Mouse (Mus musculus): ENCODE measurements around the gene Gnaq. TPM values are rescaled to one million over a fixed set of nuclear protein-coding genes. Genes with fewer than 3 reads are reported as not detected.

The Gnaq gene
- polyA plus RNA-seq, 1 experiment: 54.4 TPM

DNA sequence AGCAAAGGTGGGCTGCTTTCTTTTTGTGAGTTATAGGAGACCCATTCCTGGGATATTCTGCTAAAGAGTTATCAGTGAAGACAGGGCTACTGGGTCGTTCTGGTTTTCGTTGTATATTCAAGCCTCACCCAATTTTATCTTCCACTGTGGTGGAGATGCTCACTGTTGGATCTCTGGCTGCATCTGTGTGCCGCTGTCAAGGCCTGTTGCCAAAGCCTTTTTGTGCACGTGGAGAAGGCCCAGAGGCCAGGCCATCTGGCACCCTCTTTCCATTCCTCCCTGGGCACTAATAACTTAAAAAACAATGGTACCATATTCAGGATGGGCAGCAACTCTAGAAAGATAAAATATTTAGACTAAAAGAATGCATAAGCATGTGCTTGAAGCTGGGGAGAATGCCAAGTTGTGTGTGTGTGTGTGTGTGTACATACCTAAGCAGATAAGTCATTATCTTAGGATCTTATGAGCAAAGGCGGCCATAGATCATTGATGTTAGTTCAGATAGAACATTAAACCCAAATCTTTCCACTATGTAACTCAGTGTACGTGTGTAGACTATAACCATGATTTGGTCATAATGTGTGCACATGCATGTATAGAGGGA, 257.7 kb downstream of the Gnaq start:
- Histone ChIP-seq H3K27ac (ENCODE audit: insufficient read depth, low read length) (no peak overlapping the region), H3K4me1 (ENCODE audit: control insufficient read depth, insufficient read depth, low read length) (peaks cover 7% of the 10 kb centered on the region; the same call in 1 of the 2 replicates), H3K4me3 (ENCODE audit: insufficient read depth, low read length) (no peak overlapping the region)
- no peak for TF ChIP-seq POLR2A (IDR thresholded peaks at IDR 0.05; ENCODE audit: low read depth, low read length)
- TF ChIP-seq CTCF (IDR thresholded peaks at IDR 0.05; ENCODE audit: borderline replicate concordance, insufficient read depth, low read length): no peak

DNA sequence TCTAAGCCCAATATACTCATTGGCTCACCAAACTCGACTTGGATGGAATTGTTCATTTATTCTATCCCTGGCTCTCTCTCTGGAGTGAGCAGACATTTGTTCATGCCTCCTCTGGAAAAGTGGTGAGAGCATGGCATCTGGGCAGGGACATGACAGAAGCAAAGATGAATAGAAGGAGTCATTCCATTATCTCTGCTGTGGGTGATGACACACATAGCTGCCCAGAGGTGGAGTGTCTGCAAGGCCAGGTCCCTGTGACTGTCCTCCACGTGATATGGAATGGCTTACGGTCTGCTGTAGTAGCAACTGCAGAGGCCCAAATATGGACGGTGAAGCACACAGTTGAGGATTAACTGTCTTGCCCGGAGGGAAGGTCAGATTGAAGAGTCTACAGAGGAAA, 261.8 kb downstream of the Gnaq start:
- H3K27ac ChIP-seq (ENCODE audit: insufficient read depth, low read length): no peak overlapping the region
- H3K4me3 ChIP-seq (ENCODE audit: insufficient read depth, low read length): no peak overlapping the region
- peaks cover 2% of the 10 kb centered on the region; the same call in 1 of the 2 replicates for H3K4me1 ChIP-seq (ENCODE audit: control insufficient read depth, insufficient read depth, low read length)
- TF ChIP-seq CTCF (IDR thresholded peaks at IDR 0.05; ENCODE audit: borderline replicate concordance, insufficient read depth, low read length) (no peak), POLR2A (IDR thresholded peaks at IDR 0.05; ENCODE audit: low read depth, low read length) (no peak)

DNA sequence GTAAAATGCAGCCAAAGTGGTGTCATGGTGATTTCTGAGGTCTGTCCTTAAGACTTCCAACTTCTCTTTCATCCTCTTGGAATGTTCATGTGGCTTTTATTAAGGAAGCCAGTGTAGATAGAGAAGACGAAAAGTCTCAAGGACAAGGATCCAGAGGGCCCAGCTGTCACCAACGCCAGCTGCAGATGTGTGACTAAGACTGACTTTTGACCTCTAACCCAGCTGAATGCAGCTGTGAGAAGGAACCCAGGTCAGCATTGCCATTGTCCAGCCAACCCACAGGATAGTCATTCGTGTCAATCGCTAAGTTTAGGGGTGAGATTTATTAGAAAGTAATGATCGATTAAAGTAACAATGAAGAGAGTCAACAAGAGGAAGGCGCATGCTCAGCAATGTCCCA, 270.5 kb downstream of the Gnaq start:
- no peak for TF ChIP-seq CTCF (IDR thresholded peaks at IDR 0.05; ENCODE audit: borderline replicate concordance, insufficient read depth, low read length)
- no peak for TF ChIP-seq POLR2A (IDR thresholded peaks at IDR 0.05; ENCODE audit: low read depth, low read length)
- Histone ChIP-seq H3K27ac (ENCODE audit: insufficient read depth, low read length) (no peak overlapping the region), H3K4me1 (ENCODE audit: control insufficient read depth, insufficient read depth, low read length) (no peaks in the 10 kb centered on the region), H3K4me3 (ENCODE audit: insufficient read depth, low read length) (no peak overlapping the region)

DNA sequence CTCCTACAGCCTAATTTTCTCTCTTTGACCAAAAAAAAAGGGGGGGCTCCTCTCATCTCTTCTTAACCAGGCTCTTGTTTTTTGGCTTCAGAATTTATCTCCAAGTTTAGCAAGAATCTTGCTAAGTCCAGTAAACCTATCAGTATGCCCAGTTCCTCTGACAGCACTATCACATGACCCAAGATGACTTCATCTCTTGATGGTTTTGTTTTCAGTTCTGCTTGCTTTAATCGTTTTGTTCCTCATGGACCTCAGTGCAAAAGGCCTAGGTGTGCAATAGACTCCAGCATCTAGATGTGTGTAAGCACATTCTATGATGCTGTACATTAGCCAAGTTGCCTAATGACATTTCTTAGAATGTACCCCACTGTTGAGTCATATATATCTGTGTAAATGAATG, 275.1 kb downstream of the Gnaq start:
- H3K4me3 ChIP-seq (ENCODE audit: insufficient read depth, low read length): no peak overlapping the region
- H3K4me1 ChIP-seq (ENCODE audit: control insufficient read depth, insufficient read depth, low read length): no peaks in the 10 kb centered on the region
- TF ChIP-seq POLR2A (IDR thresholded peaks at IDR 0.05; ENCODE audit: low read depth, low read length) (no peak), CTCF (IDR thresholded peaks at IDR 0.05; ENCODE audit: borderline replicate concordance, insufficient read depth, low read length) (no peak)
- H3K27ac ChIP-seq (ENCODE audit: insufficient read depth, low read length): no peak overlapping the region

DNA sequence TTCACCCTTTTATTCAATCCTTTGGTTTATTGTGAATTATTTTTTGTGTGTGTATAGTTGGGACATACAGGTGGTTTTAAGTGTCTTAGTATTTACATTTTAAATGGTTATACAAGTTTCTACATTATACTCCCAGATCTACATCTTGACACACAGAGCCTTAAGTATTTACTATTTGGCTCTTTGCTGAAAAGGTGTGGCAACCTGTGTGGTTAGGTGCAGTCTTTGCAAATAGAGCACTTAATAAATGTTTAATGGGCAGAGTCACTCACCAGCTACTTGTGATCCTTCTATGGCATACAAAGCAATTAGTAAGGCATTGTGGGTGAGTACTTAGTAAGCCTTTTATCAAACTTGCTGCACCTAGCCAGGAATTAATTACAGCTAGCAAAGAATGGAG, 278.7 kb downstream of the Gnaq start:
- H3K4me3 ChIP-seq (ENCODE audit: insufficient read depth, low read length): no peak overlapping the region
- TF ChIP-seq POLR2A (IDR thresholded peaks at IDR 0.05; ENCODE audit: low read depth, low read length): no peak
- TF ChIP-seq CTCF (IDR thresholded peaks at IDR 0.05; ENCODE audit: borderline replicate concordance, insufficient read depth, low read length): no peak

DNA sequence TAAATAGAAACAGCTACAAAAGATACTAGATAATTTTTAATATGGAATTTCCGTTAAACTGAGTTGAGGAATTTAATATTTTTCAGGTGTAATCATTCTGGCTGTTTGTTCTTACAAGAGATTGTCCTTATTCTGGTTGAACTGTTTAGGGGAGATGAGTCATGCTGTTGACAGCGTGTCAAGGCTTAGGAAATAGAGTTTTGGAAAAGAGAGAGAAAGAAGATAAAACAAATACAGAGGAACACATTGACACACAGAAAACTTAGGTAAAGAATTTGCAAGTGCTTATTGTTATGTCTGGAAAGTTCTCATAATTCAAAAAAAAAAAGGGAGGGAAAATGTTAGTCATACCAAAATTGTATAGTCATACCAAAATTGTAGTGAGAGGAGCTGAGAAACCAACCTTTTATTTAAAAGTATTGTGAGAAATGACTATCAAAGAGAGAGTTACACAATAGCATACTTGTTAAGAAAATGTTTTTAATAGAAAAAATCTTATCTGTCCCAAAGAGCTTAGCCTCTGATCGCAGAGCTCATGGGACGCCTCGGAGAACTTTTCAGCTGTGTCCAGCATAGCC, 285.5 kb downstream of the Gnaq start:
- H3K4me1 ChIP-seq (ENCODE audit: control insufficient read depth, insufficient read depth, low read length): peaks cover 6% of the 10 kb centered on the region; the same call in 1 of the 2 replicates
- H3K27ac ChIP-seq (ENCODE audit: insufficient read depth, low read length): peak overlapping the region; percentile 82
- no peak for TF ChIP-seq CTCF (IDR thresholded peaks at IDR 0.05; ENCODE audit: borderline replicate concordance, insufficient read depth, low read length)
- no peak for TF ChIP-seq POLR2A (IDR thresholded peaks at IDR 0.05; ENCODE audit: low read depth, low read length)
- no peak overlapping the region for H3K4me3 ChIP-seq (ENCODE audit: insufficient read depth, low read length)

More for the DNA sequence above, 278.7 kb downstream of the Gnaq start:
- Histone ChIP-seq H3K4me1 (ENCODE audit: control insufficient read depth, insufficient read depth, low read length) (no peaks in the 10 kb centered on the region), H3K27ac (ENCODE audit: insufficient read depth, low read length) (no peak overlapping the region)

DNA sequence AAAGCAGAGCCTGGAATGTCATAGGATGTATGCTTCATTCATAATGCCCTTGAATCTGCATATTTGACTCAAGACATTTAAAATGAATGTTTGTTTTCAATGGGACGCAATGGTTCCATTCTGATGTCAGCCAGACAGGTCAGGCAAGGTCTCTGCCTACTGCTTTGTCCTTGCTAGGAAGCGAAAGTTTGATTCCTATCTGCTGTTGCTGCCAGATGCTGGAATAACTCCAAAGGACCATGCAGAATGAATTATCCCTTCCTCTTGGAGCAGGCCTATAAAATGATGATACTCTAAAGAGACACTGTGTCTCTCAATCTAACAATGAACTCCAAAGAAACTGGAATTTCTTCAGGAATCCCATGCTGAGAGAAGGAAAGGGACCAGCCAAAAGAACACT, 293.0 kb downstream of the Gnaq start:
- H3K4me3 ChIP-seq (ENCODE audit: insufficient read depth, low read length): no peak overlapping the region
- no peak for TF ChIP-seq CTCF (IDR thresholded peaks at IDR 0.05; ENCODE audit: borderline replicate concordance, insufficient read depth, low read length)
- no peak for TF ChIP-seq POLR2A (IDR thresholded peaks at IDR 0.05; ENCODE audit: low read depth, low read length)
- no peaks in the 10 kb centered on the region for H3K4me1 ChIP-seq (ENCODE audit: control insufficient read depth, insufficient read depth, low read length)
- H3K27ac ChIP-seq (ENCODE audit: insufficient read depth, low read length): no peak overlapping the region

DNA sequence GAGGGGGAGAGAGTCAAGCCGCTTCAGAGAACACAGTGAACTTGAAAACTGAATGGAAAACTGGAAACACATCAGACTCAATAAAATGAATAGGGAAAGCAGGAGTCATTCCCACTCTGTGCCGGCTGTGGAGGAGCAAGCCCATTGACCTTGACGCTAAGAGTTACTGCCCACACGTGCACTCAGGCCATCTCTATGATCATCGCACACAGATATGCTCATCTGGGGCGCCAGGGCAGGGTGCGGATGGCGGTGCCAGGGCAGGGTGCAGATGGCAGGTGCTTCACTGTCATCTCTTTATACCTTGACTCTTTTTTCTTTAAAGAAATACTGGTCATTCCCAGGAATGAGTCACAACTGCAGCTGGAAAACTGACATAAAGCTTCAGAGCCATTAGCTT, 298.7 kb downstream of the Gnaq start:
- TF ChIP-seq POLR2A (IDR thresholded peaks at IDR 0.05; ENCODE audit: low read depth, low read length) (no peak), CTCF (IDR thresholded peaks at IDR 0.05; ENCODE audit: borderline replicate concordance, insufficient read depth, low read length) (no peak)
- no peaks in the 10 kb centered on the region; the same call in 1 of the 2 replicates for H3K4me1 ChIP-seq (ENCODE audit: control insufficient read depth, insufficient read depth, low read length)
- H3K27ac ChIP-seq (ENCODE audit: insufficient read depth, low read length): no peak overlapping the region

DNA sequence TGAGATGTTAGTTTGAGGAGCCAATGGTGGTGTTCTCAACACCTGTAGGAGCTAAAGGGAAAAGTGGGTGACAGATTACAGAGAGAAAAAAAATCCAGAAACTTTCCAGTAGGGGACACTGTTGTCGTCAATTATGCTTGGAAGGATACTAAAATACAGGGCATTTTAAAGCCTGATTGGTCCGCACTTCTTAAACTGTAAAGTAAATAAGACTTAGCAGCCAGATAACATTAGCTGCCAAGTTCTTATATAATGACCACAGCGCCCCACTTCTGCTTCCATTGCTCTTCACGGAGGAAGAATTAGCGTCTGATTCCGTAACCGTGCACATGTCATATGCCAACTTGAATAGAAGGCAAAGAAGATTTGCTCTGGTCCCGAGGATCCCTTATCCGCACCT, 302.2 kb downstream of the Gnaq start:
- no peak for TF ChIP-seq CTCF (IDR thresholded peaks at IDR 0.05; ENCODE audit: borderline replicate concordance, insufficient read depth, low read length)
- no peak for TF ChIP-seq POLR2A (IDR thresholded peaks at IDR 0.05; ENCODE audit: low read depth, low read length)
- no peak overlapping the region for H3K4me3 ChIP-seq (ENCODE audit: insufficient read depth, low read length)

More for the DNA sequence above, 298.7 kb downstream of the Gnaq start:
- no peak overlapping the region for H3K4me3 ChIP-seq (ENCODE audit: insufficient read depth, low read length)

DNA sequence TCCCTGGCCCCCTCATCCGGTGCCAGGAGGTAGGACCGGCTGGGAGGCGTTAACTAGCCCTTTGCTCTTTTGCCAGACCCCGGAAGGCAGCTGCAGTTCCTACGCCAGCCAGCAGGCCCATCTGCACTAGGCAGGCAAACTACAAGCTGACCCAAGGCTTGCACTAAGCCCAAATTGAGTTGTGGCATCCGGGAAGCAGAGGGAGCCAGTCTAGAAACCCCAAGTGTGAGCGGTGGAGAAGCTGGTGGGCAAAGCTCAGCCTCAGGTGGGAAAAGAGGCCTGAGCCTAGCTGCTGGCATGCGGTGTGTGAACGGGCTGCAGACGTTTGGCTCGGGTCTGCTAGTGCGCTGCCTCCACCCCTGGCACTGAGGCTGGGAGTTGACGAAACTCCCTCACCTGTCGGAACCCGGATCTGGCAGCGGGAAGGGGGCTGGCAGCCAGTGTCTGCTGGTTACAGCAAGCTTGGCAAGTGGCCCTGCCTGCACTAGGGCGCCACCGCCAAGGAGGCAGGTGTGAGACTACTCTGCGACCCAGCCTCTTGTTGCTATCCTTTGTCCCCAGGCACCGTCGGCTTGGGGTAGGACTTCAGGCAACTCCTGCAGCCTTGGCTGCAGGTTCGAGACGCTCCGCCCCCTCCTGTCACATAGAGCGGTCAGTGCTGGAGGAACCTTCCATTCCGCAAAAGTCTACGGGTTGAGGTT, 303.1 kb downstream of the Gnaq start, which contains the start of gene Gna14:
Gna14 (plus strand) TSS at position 232 of the 701 bp plus-strand sequence.
- no peak within 1 kb of the TSS for H3K27ac ChIP-seq (ENCODE audit: insufficient read depth, low read length)
- H3K4me1 ChIP-seq (ENCODE audit: control insufficient read depth, insufficient read depth, low read length): no peaks in the 10 kb centered on the region; the same call in 1 of the 2 replicates
- TF ChIP-seq POLR2A (IDR thresholded peaks at IDR 0.05; ENCODE audit: low read depth, low read length) (no peak), CTCF (IDR thresholded peaks at IDR 0.05; ENCODE audit: borderline replicate concordance, insufficient read depth, low read length) (peak; percentile 71; the same call in 1 of the 2 replicates)
- H3K4me3 ChIP-seq (ENCODE audit: insufficient read depth, low read length): peak within 1 kb of the TSS; percentile 20

More for the DNA sequence above, 302.2 kb downstream of the Gnaq start:
- H3K27ac ChIP-seq (ENCODE audit: insufficient read depth, low read length): no peak overlapping the region
- no peaks in the 10 kb centered on the region; the same call in 1 of the 2 replicates for H3K4me1 ChIP-seq (ENCODE audit: control insufficient read depth, insufficient read depth, low read length)

Measured in embryonic fibroblast, embryonic 13.5 days (primary cell).